Mouse (Mus musculus) ES-E14 (cell line): Measurements from ENCODE around the gene Slc41a1. TPM values are rescaled to one million over a fixed set of nuclear protein-coding genes. Genes with fewer than 3 reads are reported as not detected.

Source experiments
- DNase-seq: peaks from one replicate; pipeline ENCODE4 v3.0.0-alpha.2; 2013; ENCODE audit warnings: low read depth, low spot score
- H3K27ac ChIP-seq: 2 replicates; pipeline ENCODE4 v1.5.1; 2012; ENCODE audit warnings: low read depth, mild to moderate bottlenecking, low read length, moderate library complexity, mixed read lengths; ENCODE audit not compliant: poor library complexity, insufficient read depth, severe bottlenecking
- H3K36me3 ChIP-seq: 2 replicates; pipeline ENCODE4 v1.6.1; 2012; ENCODE audit warnings: mild to moderate bottlenecking, low read length, moderate library complexity, mixed read lengths; ENCODE audit not compliant: control insufficient read depth, poor library complexity, insufficient read depth, severe bottlenecking
- H3K4me1 ChIP-seq, 2 experiments: fragments of 150-350 bp in 1 of 2; sonication (generic) in 1 of 2; 2 replicates each; pipeline ENCODE4 v1.6.1; 2012; ENCODE audit warnings: low read length in 2 of 2, mild to moderate bottlenecking in 1 of 2, mixed read lengths in 1 of 2; ENCODE audit not compliant: control insufficient read depth in 2 of 2, insufficient read depth in 2 of 2, poor library complexity in 1 of 2
- H3K4me3 ChIP-seq, 2 experiments: fragments of 150-350 bp in 1 of 2; sonication (generic) in 1 of 2; 2 replicates each; pipeline ENCODE4 v1.5.1; 2012; ENCODE audit warnings: low read length in 2 of 2, low read depth in 1 of 2, mild to moderate bottlenecking in 1 of 2, mixed read lengths in 1 of 2; ENCODE audit not compliant: insufficient read depth in 1 of 2, poor library complexity in 1 of 2, severe bottlenecking in 1 of 2
- H3K9ac ChIP-seq: 2 replicates; pipeline ENCODE4 v1.6.1; 2012; ENCODE audit warnings: low read depth, mild to moderate bottlenecking, low read length, mixed read lengths; ENCODE audit not compliant: poor library complexity, insufficient read depth, severe bottlenecking
- H3K9me3 ChIP-seq: fragments of 150-350 bp; sonication (generic); 2 replicates; pipeline ENCODE4 v1.6.1; 2012; ENCODE audit warnings: low read depth, mild to moderate bottlenecking, low read length; ENCODE audit not compliant: control insufficient read depth, insufficient read depth
- CHD2 ChIP-seq: IDR thresholded peaks from 2 replicates; pipeline ENCODE4 v1.6.1; 2014; ENCODE audit warnings: mild to moderate bottlenecking, low read depth, low read length, inconsistent platforms
- HCFC1 ChIP-seq: IDR thresholded peaks from 2 replicates; pipeline ENCODE4 v1.6.1; 2012; ENCODE audit warnings: low read length, inconsistent platforms, borderline replicate concordance; ENCODE audit not compliant: insufficient read depth
- MAFK ChIP-seq: IDR thresholded peaks from 2 replicates; pipeline ENCODE4 v1.6.1; 2014; ENCODE audit warnings: mild to moderate bottlenecking, low read depth, low read length, inconsistent platforms; ENCODE audit not compliant: insufficient read depth
- ZC3H11A ChIP-seq: IDR thresholded peaks from 2 replicates; pipeline ENCODE4 v1.6.1; 2012; ENCODE audit warnings: low read depth, mild to moderate bottlenecking, inconsistent platforms, low read length, borderline replicate concordance
- ZNF384 ChIP-seq: IDR thresholded peaks from 2 replicates; pipeline ENCODE4 v1.6.1; 2012; ENCODE audit warnings: low read depth, low read length, inconsistent platforms
- in situ Hi-C, 2 experiments: fragments of 600-800 bp; cut with MboI; formaldehyde crosslinking; loops; one replicate each; pipeline ENCODE4 v1.15.1; 2025; ENCODE audit warnings: low sequenced_read_pairs in 2 of 2, inconsistent platforms in 1 of 2; ENCODE audit not compliant: unreplicated experiment in 2 of 2
- total RNA-seq: library from RNA; depleted of rRNA; stranded (reverse); fragments of 300-350 nt; gene quantifications from 2 replicates; pipeline ENCODE4 v1.2.3, GENCODE M21; 2012

The Slc41a1 gene
- total RNA-seq, 1 experiment: 17.3 TPM

DNA sequence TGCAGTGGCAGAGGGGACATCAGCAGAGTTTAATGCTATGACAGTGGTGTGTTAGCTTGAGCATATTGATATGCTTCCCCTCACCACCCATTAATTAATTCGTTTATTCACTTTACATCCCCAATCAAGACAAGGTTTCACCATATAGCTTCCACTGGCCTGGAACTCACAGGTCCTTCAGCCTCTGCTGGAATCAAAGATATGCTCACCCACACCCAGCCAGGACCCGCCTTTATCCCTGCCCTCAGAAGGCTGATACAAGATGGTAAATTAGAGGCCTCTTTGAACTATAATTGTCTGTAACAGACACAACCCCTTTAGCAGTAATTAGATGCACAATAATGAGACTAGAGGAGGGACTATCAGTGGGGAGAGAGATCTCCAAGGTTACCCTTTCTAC is 17.6 kb upstream of the Slc41a1 start:
- Histone ChIP-seq H3K4me3 (no peak overlapping the region), H3K27ac (no peak overlapping the region), H3K9me3 (no peaks in the 10 kb centered on the region), H3K4me1 (no peaks in the 10 kb centered on the region), H3K9ac (no peak overlapping the region), H3K36me3 (no peaks in the 10 kb centered on the region)
- in situ Hi-C loops: no loop called here
- TF ChIP-seq MAFK: no peak
- DNase-seq: no peak

DNA sequence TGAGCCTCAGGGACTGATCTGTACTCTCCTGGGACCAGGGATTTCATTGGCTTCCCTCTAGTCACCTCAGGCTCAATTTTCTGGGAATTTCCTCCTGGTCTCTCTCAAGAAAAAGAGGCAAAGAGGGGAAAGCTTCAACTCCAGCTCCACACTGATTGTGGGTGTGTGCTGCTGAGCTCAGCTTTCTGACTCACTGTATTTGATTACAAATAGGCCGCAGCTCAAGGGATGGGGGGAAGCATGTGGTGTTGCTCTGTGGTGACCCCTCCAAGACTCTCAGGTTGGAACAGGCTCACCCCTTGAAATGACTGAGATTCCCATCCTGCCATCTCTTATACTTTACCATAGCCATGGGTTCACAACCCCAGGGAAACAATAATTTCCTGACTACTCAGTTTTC is 15.9 kb upstream of the Slc41a1 start:
- TF ChIP-seq HCFC1 (no peak), MAFK (no peak), ZC3H11A (no peak), ZNF384 (no peak), CHD2 (no peak)
- DNase-seq: no peak
- Histone ChIP-seq H3K9me3 (no peaks in the 10 kb centered on the region), H3K36me3 (no peaks in the 10 kb centered on the region), H3K27ac (no peak overlapping the region), H3K4me3 (no peak overlapping the region), H3K9ac (no peak overlapping the region), H3K4me1 (no peaks in the 10 kb centered on the region)
- in situ Hi-C loops: no loop called here

DNA sequence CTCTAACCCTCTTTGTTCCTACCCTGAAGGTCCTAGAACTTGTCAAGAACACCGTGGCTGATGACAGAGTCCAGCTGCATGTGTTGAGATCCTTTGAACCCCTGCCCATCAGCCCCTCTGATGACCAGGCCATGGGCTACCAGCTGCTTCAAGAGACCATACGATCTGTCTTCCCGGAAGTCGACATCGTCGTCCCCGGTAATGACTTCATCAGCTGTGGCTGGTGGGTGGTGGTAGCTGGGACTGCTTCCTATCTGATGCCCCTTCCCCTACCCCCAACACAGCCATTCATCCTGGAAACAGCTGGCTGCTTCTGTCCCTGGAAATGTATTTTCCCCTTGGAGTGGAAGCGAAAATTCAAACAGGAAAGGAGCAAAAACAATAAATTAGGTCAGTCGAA is 15.3 kb upstream of the Slc41a1 start:
- Histone ChIP-seq H3K9me3 (no peaks in the 10 kb centered on the region), H3K4me3 (no peak overlapping the region), H3K4me1 (no peaks in the 10 kb centered on the region), H3K27ac (no peak overlapping the region), H3K9ac (no peak overlapping the region), H3K36me3 (no peaks in the 10 kb centered on the region)
- in situ Hi-C loops: no loop called here
- TF ChIP-seq CHD2: no peak
- DNase-seq: no peak

DNA sequence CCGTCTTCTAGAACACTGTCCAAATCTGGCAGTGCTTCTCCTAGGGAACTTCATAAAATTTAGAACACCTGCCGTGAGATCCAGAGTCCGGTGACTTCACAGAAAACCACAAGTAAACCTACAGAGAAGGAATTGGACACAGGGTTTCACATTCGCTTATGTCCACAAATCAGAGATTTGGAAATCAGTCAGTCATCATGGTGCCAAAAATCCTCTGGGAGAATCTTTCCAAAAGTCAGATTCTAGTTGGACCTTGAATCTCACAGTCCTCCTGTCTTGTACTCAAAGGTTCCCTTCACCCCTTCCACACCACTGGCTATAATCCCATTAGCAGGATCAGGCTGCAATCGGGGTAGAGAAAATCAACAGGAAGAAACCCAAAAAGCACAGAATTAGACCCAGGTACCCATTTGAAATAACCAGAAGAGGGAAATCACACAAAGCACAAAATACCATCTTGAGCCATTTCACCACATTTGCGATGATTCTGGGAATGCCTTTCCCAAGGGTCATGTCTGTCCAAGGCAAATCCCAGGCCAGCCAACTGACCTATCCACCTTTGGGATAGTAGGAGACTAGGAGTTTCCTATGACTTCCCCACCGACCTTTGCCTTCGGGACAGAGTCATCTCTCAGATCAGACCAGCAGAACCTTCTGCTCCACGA is 14.5 kb upstream of the Slc41a1 start:
- Histone ChIP-seq H3K36me3 (no peaks in the 10 kb centered on the region), H3K9ac (no peak overlapping the region), H3K9me3 (no peaks in the 10 kb centered on the region), H3K4me1 (no peaks in the 10 kb centered on the region), H3K4me3 (no peak overlapping the region), H3K27ac (no peak overlapping the region)
- DNase-seq: no peak
- in situ Hi-C loops: no loop called here
- TF ChIP-seq ZNF384 (no peak), CHD2 (no peak)

DNA sequence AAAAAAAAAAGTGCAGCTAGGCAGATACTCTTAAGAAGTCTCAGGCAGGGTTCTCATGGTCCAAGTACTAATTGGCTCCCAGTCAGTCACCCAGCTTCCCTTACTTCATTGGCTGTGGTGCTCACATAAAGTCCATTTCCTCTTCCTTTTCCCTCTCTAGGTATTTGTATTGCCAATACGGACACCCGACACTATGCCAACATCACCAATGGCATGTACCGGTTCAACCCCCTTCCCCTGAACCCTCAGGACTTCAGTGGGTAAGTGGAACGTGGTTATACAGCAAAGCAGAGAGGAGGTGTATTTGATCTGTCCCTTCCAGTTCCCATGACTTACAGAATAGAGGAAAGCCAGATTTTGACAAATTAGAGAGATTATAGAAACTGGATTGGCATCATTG is 13.6 kb upstream of the Slc41a1 start:
- Histone ChIP-seq H3K9ac (no peak overlapping the region), H3K36me3 (no peaks in the 10 kb centered on the region), H3K4me3 (no peak overlapping the region), H3K4me1 (no peaks in the 10 kb centered on the region), H3K27ac (no peak overlapping the region), H3K9me3 (no peaks in the 10 kb centered on the region)
- no peak for DNase-seq
- TF ChIP-seq HCFC1 (no peak), ZC3H11A (no peak), ZNF384 (no peak), MAFK (no peak)
- in situ Hi-C loops: no loop called here
